Mouse (Mus musculus): ENCODE measurements around the gene Has1. TPM values are rescaled to one million over a fixed set of nuclear protein-coding genes. Genes with fewer than 3 reads are reported as not detected.
A peak's percentile ranks its signal among the peaks of the same experiment; 100 is the strongest.
"Not testable (repeated sequence)": the region's sequence is repeated elsewhere in the genome, so short reads cannot be mapped to it uniquely, and the experiment has no call there.

Has1 gene
- polyA plus RNA-seq, 1 experiment from 2014 or later = 1.1 TPM

DNA sequence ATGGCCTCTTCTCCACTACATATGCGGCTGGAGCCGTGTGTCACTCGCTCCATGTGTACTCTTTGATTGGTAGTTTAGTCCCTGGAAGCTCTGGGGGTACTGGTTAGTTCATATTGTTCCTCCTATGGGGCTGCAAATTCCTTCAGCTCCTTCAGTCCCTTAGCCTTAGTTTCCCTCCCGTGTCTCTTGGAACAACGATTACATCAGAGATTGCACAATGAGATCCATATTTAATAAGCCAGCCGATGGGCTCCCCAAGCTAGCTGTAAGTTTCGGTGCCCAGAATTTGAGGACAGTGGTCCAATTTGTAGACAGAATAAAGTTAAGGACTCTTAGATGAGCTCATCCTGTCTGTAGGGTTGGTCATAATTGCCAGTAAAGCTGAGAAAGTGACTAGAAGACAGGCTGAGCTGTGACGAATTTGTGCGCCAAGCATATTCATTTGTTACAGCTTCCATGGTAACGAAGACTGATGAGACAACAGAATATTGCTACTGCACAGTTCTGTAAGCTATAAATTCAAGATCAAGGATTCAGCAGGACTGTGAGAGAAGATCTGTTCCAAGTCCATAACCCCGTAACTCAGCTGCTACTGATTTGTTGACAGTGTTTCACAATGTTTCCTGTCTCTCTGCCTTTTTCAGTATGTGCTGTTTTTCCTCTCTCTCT is 11.9 kb upstream of the Has1 start:
- no peak overlapping the region for H3K4me3 ChIP-seq
- no peak overlapping the region for H3K4me2 ChIP-seq
- WGBS = 85% methylated on average over 11 of the region's 11 CpGs
- no peaks in the 10 kb centered on the region for H3K27me3 ChIP-seq
- no peak overlapping the region for H3K9ac ChIP-seq
- no peak overlapping the region for H3K27ac ChIP-seq (replicated peaks)
- peaks cover 6% of the 10 kb centered on the region; the same call in 1 of the 2 replicates for H3K36me3 ChIP-seq
- no peak for ATAC-seq (ENCODE audit: low FRiP score, low read depth)
- H3K9me3 ChIP-seq = no peaks in the 10 kb centered on the region
- no peaks in the 10 kb centered on the region for H3K4me1 ChIP-seq (replicated peaks)

DNA sequence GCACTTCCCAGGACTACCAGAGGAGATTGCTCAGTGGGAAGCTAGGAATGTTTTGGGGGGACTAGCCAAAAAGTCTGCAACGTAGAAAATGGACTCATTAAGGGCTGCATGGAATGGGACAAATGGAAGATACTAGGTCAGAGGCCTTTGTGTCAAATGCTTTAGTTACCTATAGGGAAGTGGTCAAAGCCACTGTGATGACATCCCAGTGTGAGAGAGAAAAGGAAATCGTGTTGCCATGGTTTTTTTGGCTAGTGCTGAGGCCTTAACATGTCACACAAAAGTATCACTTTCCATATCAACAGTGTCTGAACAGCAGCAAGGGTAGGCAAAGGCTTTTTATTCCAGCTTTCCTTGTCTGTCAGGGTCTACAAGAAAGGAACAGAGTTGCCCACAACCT is 10.2 kb upstream of the Has1 start:
- Histone ChIP-seq H3K9me3 (no peaks in the 10 kb centered on the region), H3K9ac (no peak overlapping the region), H3K4me2 (no peak overlapping the region), H3K4me3 (no peak overlapping the region), H3K4me1 (replicated peaks) (no peaks in the 10 kb centered on the region), H3K27me3 (no peaks in the 10 kb centered on the region), H3K27ac (replicated peaks) (no peak overlapping the region), H3K36me3 (peaks cover 6% of the 10 kb centered on the region; the same call in 1 of the 2 replicates)
- WGBS = 67% methylated on average over 2 of the region's 2 CpGs
- no peak for ATAC-seq (ENCODE audit: low FRiP score, low read depth)

DNA sequence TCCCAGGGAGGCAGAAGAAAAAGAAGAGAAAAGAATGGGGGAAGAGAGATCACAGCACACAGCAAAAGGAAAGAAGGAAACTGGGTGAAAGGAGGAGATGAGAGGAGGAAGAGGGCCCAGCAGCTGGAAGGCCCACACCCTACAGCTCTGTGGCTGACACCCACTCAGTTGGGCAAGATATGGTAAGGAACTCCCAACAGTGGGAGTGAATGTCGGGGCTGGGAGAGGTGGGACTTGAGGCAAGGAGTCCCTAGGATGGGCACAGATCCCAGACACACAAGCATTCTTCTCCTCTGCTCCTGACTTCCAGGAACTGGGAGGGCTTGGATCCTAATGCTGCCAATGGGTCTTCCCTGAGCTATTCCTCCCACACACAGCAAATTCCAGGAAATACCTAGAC is 7.4 kb upstream of the Has1 start:
- Histone ChIP-seq H3K4me2 (no peak overlapping the region), H3K9ac (no peak overlapping the region), H3K4me1 (replicated peaks) (no peaks in the 10 kb centered on the region), H3K4me3 (no peak overlapping the region), H3K9me3 (no peaks in the 10 kb centered on the region), H3K36me3 (peaks cover 6% of the 10 kb centered on the region; the same call in 1 of the 2 replicates), H3K27me3 (no peaks in the 10 kb centered on the region), H3K27ac (replicated peaks) (no peak overlapping the region)
- 70% methylated on average over 1 of the region's 1 CpGs for WGBS
- ATAC-seq (ENCODE audit: low FRiP score, low read depth) = no peak

DNA sequence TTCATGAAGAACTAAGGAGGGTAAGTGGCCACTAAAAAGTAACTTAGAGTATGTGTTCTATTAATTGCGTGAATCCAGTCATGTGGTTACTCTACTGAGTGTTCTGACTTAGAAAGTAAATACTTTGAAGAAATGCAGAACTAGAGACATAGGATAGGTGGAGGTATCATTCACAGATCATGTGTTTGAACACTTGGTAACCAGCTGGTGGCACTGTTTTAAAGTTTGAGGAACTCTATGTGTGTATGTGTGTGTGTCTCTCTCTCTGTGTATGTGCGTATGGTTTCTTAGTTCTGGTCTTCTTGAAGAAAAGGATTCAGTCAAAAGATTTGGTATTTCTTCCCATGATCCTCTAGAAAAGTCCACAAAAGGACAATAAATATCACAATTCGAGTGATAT is 5.1 kb upstream of the Has1 start:
- no peak for ATAC-seq (ENCODE audit: low FRiP score, low read depth)
- Histone ChIP-seq H3K4me2 (no peak overlapping the region), H3K27ac (replicated peaks) (no peak overlapping the region), H3K9me3 (no peaks in the 10 kb centered on the region), H3K27me3 (no peaks in the 10 kb centered on the region), H3K9ac (no peak overlapping the region), H3K4me3 (no peak overlapping the region), H3K36me3 (peaks cover 6% of the 10 kb centered on the region; the same call in 1 of the 2 replicates), H3K4me1 (replicated peaks) (no peaks in the 10 kb centered on the region)
- WGBS = 89% methylated on average over 3 of the region's 3 CpGs

DNA sequence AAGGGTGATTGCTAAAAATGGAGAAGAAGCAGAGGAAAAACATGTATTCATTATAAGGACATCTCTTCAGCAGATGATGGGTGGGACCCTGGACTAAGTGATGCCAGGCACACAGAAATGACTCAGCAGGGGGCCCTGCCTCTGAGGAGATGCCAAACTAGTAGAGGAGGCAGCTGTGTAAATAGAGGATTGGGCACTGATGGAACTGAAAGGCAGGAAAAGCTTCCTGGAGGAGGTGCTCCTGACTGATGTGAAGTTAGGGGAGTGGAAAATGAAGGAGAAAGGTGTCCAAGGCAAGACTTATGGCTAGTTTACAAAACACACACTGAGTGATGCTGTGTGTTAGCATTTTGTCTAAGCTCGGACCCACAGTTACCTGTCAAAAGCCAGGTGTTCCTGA is 2.4 kb upstream of the Has1 start:
- no peak overlapping the region for H3K4me3 ChIP-seq
- H3K9ac ChIP-seq = no peak overlapping the region
- H3K27me3 ChIP-seq = no peaks in the 10 kb centered on the region
- H3K4me2 ChIP-seq = no peak overlapping the region
- no peak for ATAC-seq (ENCODE audit: low FRiP score, low read depth)
- H3K9me3 ChIP-seq = no peaks in the 10 kb centered on the region
- WGBS = 93% methylated on average over 1 of the region's 1 CpGs
- H3K4me1 ChIP-seq (replicated peaks) = no peaks in the 10 kb centered on the region
- peaks cover 4% of the 10 kb centered on the region; the same call in 1 of the 2 replicates for H3K36me3 ChIP-seq
- H3K27ac ChIP-seq (replicated peaks) = no peak overlapping the region

DNA sequence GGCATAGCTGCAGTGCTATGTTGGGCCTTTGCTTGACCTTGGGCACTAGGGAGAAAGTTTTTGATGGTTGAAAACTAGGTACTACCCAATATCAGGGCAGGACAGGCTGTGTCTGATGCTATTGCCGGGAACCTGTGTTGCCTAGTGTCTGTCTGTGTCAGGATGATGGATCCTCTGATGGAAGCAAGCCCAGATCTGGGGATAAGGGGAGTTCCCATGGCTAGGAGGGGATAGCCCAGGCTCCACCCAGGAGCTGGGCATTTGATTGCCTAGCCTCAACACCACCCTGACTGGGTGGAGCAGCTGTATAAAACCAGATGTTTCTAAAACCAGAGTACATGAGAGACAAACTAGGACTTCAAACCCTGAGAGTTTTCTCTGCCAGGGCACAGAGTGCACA is 1.6 kb upstream of the Has1 start:
- H3K4me3 ChIP-seq = no peak overlapping the region

DNA sequence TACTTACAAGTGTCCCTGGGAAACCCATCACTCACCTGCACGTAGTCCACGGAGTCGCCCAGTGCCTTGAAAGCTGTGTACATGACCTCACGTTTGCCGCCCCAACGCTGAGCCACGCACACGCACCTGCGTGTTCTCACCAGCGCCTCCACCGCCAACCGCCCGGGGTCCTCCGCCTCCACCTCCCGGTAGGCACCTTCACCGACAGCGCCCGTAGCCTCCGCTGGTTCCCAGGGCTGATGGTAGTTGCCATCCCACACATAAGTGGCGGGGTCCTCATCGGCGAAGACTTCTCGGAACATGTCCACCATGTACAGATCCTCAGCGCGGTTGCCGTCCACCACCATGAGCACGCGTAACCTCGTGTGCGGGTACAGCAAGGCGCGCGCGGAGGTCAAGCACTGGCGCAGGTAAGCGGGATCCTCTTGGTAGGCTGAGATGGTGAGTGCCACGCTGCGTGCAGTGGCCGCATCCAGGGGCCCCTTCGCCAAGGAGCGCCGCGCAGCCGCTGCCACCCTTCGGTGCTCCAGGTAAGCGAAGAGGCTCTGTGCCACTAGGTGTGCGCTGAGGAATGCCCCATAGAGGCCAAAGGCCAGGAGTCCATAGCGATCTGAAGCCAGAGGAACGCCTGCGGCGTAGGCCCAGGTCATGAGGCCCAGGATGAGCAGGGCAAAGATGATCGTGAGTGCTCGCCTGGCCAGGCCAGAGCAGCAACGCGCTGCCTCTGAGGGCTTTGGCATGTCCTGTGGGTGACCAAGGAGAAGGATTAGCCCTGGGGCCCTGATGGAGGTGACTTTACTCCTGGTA is 4.9 kb downstream of the Has1 start:
- ATAC-seq (ENCODE audit: low FRiP score, low read depth) = peak; percentile 73
- H3K4me3 ChIP-seq = peak overlapping the region; percentile 38
- H3K9ac ChIP-seq = peak overlapping the region; percentile 29
- H3K4me1 ChIP-seq (replicated peaks) = peaks cover 5% of the 10 kb centered on the region; the same call in 1 of the 2 replicates
- H3K27me3 ChIP-seq = no peaks in the 10 kb centered on the region
- no peaks in the 10 kb centered on the region for H3K36me3 ChIP-seq
- H3K27ac ChIP-seq (replicated peaks) = no peak overlapping the region
- WGBS = 20% methylated on average over 55 of the region's 55 CpGs
- H3K9me3 ChIP-seq = no peaks in the 10 kb centered on the region
- H3K4me2 ChIP-seq = peak overlapping the region; percentile 53

More for the DNA sequence above, 1.6 kb upstream of the Has1 start:
- no peak overlapping the region for H3K4me2 ChIP-seq
- H3K4me1 ChIP-seq (replicated peaks) = no peaks in the 10 kb centered on the region
- no peak overlapping the region for H3K27ac ChIP-seq (replicated peaks)
- H3K9ac ChIP-seq = no peak overlapping the region
- no peaks in the 10 kb centered on the region for H3K9me3 ChIP-seq
- no peak for ATAC-seq (ENCODE audit: low FRiP score, low read depth)
- 68% methylated on average over 1 of the region's 1 CpGs for WGBS
- H3K27me3 ChIP-seq = no peaks in the 10 kb centered on the region
- H3K36me3 ChIP-seq = no peaks in the 10 kb centered on the region

DNA sequence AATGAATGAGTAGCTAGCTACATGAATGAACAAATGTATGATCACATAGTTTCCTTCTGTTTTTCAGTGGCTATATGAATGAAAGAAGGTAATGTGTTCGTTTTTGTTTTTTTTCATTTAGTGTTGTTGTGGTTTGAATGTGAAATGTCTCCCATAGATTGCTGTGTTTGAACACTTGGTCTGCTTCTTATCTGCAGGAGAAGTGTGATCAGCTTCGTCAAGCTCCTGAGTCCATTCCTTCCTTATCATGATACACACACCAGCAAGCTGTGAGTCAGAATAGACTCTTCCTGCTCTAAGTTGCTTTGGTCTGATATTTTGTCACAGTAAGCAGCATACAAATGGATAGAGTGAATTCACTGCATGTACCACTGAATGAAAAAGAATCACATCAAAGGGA is 6.0 kb downstream of the Has1 start:
- Histone ChIP-seq H3K27me3 (no peaks in the 10 kb centered on the region), H3K4me2 (no peak overlapping the region), H3K4me1 (replicated peaks) (peaks cover 5% of the 10 kb centered on the region; the same call in 1 of the 2 replicates), H3K9ac (no peak overlapping the region), H3K36me3 (no peaks in the 10 kb centered on the region), H3K4me3 (no peak overlapping the region), H3K9me3 (no peaks in the 10 kb centered on the region), H3K27ac (replicated peaks) (no peak overlapping the region)
- 88% methylated on average over 2 of the region's 2 CpGs for WGBS
- ATAC-seq (ENCODE audit: low FRiP score, low read depth) = no peak

DNA sequence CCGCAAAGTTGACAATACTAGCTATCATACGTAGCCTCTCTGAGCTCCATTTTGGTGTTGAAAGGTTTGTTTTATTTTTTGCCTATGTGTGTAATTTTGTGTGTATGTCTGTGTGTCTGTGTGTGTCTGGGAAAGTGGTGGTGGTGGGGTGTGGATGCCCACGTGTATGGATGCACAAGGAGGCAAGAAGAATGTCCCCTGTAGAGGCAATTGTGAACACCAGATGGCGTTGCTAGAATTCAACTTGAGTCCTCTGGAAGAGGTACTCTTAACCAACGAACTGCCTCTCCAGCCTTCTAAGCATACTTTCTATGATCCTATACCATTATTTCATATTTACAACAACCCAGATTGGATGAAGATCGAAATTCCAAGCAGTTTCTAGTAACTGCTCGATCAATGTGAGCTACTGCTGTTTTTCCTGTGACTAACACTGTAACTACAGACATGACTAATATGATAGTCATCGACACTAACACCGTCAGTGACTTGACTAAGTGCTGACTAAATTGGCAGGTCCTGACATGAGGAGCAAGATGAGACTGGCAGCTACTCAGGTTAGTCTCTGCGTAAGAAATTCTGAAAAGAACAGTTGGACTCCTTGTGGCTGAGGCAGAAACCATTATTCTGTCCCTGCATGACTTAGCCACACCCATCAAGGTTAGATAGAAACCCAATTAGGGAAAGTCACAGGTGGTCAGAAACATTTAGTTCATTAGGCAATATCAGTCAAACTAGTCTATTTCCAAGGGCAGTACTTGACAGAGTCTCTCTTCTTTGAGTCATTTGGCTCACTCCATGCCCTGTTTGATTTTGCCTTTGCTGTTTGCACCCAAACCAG is 9.6 kb downstream of the Has1 start:
- H3K36me3 ChIP-seq = no peaks in the 10 kb centered on the region
- ATAC-seq (ENCODE audit: low FRiP score, low read depth) = no peak
- H3K9ac ChIP-seq = no peak overlapping the region
- WGBS = 74% methylated on average over 10 of the region's 10 CpGs
- no peak overlapping the region for H3K4me3 ChIP-seq
- H3K4me2 ChIP-seq = no peak overlapping the region
- H3K4me1 ChIP-seq (replicated peaks) = peaks cover 4% of the 10 kb centered on the region; the same call in 1 of the 2 replicates
- H3K27me3 ChIP-seq = no peaks in the 10 kb centered on the region
- H3K27ac ChIP-seq (replicated peaks) = no peak overlapping the region
- no peaks in the 10 kb centered on the region for H3K9me3 ChIP-seq

DNA sequence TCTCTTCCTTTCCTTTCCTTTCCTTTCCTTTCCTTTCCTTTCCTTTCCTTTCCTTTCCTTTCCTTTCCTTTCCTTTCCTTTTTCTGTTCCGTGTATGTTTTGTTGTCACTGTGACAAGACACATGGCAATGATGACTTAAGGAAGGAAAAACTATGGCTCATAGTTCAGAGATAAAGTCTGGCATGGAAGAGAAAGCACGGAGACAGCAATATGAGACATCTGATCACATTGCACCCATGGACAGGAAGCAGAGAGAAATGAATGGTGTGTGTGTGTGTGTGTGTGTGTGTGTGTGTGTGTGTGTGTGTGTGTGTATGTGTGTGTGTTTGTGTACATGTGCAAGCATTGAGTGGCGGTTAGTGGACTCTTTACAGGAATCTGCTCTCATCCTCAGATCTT is 10.4 kb downstream of the Has1 start:
- WGBS = 80% methylated on average over 3 of the region's 3 CpGs
- not testable (repeated sequence) for H3K9me3 ChIP-seq; H3K4me3 ChIP-seq; H3K4me1 ChIP-seq (replicated peaks); ATAC-seq (ENCODE audit: low FRiP score, low read depth); H3K4me2 ChIP-seq; H3K27ac ChIP-seq (replicated peaks); H3K27me3 ChIP-seq; H3K36me3 ChIP-seq; H3K9ac ChIP-seq

DNA sequence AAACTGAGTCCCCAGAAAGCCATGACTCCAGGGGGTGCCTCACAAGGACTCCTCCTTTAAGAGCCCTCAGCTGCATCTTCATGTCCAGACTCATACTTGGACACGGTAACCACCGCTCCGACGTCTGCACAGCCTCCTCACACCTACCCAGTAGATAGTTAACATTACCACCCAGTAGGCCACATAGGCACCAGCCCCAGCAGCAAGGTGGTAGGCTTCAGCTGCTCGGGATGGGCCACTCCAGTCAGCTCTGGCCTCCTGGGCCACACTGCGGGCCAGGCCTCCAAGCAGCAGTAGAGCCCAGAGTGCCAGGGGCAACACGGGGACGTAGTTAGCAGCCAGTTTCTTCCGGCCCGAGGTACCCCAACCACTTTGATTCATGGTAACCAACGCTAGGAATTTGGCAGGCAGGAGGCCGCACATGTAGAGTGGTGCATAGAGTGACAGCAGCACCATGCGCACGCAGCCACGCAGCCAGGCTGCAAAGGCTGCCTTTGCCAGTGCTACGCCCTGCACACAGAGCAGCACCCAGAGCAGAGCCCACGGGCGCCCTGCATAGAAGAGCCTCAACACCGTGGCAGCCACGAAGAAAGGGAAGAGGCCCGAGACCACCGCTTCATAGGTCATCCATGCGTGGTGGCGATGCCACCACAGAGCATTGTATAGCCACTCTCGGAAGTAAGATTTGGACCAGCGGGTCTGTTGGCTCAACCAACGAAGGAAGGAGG is 11.3 kb downstream of the Has1 start:
- Histone ChIP-seq H3K9me3 (no peaks in the 10 kb centered on the region), H3K9ac (no peak overlapping the region), H3K27ac (replicated peaks) (no peak overlapping the region), H3K4me1 (replicated peaks) (peaks cover 10% of the 10 kb centered on the region), H3K36me3 (no peaks in the 10 kb centered on the region), H3K4me3 (no peak overlapping the region), H3K4me2 (no peak overlapping the region), H3K27me3 (no peaks in the 10 kb centered on the region)
- ATAC-seq (ENCODE audit: low FRiP score, low read depth) = 0 out of 2 replicates have a peak, but pooled peaks have one; percentile 58
- WGBS = 72% methylated on average over 27 of the region's 27 CpGs
